Mouse (Mus musculus) olfactory bulb, adult 2 months (tissue): ENCODE data around the gene Eloa.

Experiments
- CTCF ChIP-seq: fragments of 200-500 bp; IDR thresholded peaks from 2 replicates; pipeline ENCODE4 v1.5.1; 2012; ENCODE audit warnings: low read depth, mild to moderate bottlenecking, low read length, moderate library complexity; ENCODE audit not compliant: insufficient read depth
- POLR2A ChIP-seq: fragments of 200-500 bp; IDR thresholded peaks from 2 replicates; pipeline ENCODE4 v1.6.1; 2012; ENCODE audit warnings: mild to moderate bottlenecking, low read depth, low read length, moderate library complexity; ENCODE audit not compliant: insufficient read depth

DNA sequence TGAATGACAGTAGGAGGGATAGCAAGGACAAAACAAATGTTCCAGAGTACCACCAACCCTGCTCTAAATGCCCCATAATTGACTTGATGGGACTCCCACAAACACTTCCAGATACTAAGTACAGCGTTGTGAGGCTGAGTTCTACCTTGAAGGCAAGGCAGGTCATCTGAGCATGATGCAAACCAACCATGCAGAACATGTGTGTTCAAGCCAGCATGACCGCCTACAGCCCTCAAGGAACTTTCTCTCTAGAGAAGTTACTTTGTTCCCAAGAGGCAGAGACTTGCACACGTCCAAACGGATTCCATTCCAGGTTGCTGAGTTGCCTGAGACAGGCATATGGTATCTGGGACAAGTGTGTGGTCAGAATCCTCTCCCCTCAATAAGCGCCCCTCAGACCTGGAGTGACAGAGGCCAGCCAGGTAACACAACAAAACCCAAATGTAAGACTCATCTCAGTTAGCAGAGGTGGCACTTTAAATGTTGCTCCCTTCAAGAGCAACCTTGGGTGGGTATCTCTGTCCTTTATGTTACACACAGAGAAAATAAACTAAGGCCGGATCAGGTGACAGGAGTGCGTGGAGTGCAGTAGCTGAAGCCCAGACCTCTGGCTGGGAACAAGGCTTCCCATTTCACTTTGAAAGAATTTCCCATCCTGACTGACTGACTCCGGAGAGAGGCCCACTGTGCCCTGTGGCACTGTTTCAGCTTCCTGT lies 6.0 kb upstream of the Eloa start:
- no peak for TF ChIP-seq CTCF
- no peak for TF ChIP-seq POLR2A
